Mouse (Mus musculus) forebrain, postnatal 0 days (tissue): ENCODE data around the gene Fut4. TPM values are rescaled to one million over a fixed set of nuclear protein-coding genes. Genes with fewer than 3 reads are reported as not detected.
"Not testable (repeated sequence)": the region's sequence is repeated elsewhere in the genome, so short reads cannot be mapped to it uniquely, and the experiment has no call there.

Experiments
- ATAC-seq: fragments of 200-750 bp; cut with Nextera tagmentation; 2 replicates; pipeline ENCODE4 v1.8.0; 2017; ENCODE audit warnings: mild to moderate bottlenecking, moderate library complexity
- DNase-seq: peaks from one replicate; pipeline ENCODE4 v3.0.0-alpha.2; 2015
- H3K27ac ChIP-seq: fragments of 300-500 bp; sonication (generic); 2 replicates; pipeline ENCODE4 v1.5.1; 2014; ENCODE audit warnings: low read depth, mild to moderate bottlenecking, antibody characterized with exemption, low read length, moderate library complexity, mixed read lengths
- H3K27me3 ChIP-seq: fragments of 300-500 bp; sonication (generic); 2 replicates; pipeline ENCODE4 v1.6.1; 2014; ENCODE audit warnings: mild to moderate bottlenecking, low read length, mixed read lengths; ENCODE audit not compliant: insufficient read depth
- H3K36me3 ChIP-seq: fragments of 300-500 bp; sonication (generic); 2 replicates; pipeline ENCODE4 v1.6.1; 2014; ENCODE audit warnings: mild to moderate bottlenecking, moderate library complexity; ENCODE audit not compliant: insufficient read depth
- H3K4me1 ChIP-seq: fragments of 300-500 bp; sonication (generic); 2 replicates; pipeline ENCODE4 v1.6.1; 2014; ENCODE audit warnings: antibody characterized with exemption; ENCODE audit not compliant: insufficient read depth
- H3K4me2 ChIP-seq: fragments of 300-500 bp; sonication (generic); 2 replicates; pipeline ENCODE4 v1.6.1; 2014; ENCODE audit warnings: low read depth, mild to moderate bottlenecking, moderate library complexity
- H3K4me3 ChIP-seq: fragments of 300-500 bp; sonication (generic); 2 replicates; pipeline ENCODE4 v1.5.1; 2014; ENCODE audit warnings: low read depth, low read length, mixed read lengths
- H3K9ac ChIP-seq: fragments of 300-500 bp; sonication (generic); 2 replicates; pipeline ENCODE4 v1.6.1; 2014; ENCODE audit warnings: mild to moderate bottlenecking
- H3K9me3 ChIP-seq: fragments of 300-500 bp; sonication (generic); 2 replicates; pipeline ENCODE4 v1.6.1; 2016; ENCODE audit warnings: low read length
- CTCF ChIP-seq: sonication (generic); IDR thresholded peaks from 2 replicates; pipeline ENCODE4 v1.5.1; 2016; ENCODE audit warnings: antibody characterized with exemption, control low read depth, low read depth
- WGBS: fragments of 180-500 bp; shearing (Covaris S2); extraction: QIAGEN DNeasy Blood & Tissue Kit; methylation state at CpG from one replicate; pipeline ENCODE4 v1.1.7; 2014; 5-methylcytosine and 5-hydroxymethylcytosine counted together
- polyA plus RNA-seq: library from polyadenylated mRNA; unstranded; fragments of >200 nt; fragmentation: Nextera tagmentation; extraction: Ambion mirVana; gene quantifications from 2 replicates; pipeline ENCODE4 v1.2.1, GENCODE M21; 2015
- total RNA-seq: library from RNA; depleted of rRNA; stranded (reverse); fragments of >200 nt; gene quantifications from 2 replicates; pipeline ENCODE4 v1.2.3, GENCODE M21; 2014; rRNA removed

Gene Fut4
- total and polyA plus RNA-seq, 2 experiments from 2014 or later = 0.54 to 2.3 TPM

GRCm38 (mm10) chr9:14715258-14715657, 36.9 kb downstream of the Fut4 start:
- Histone ChIP-seq H3K36me3 (no peaks in the 10 kb centered on the region), H3K9me3 (no peaks in the 10 kb centered on the region), H3K27ac (no peak overlapping the region), H3K4me1 (no peaks in the 10 kb centered on the region), H3K4me3 (no peak overlapping the region), H3K27me3 (no peaks in the 10 kb centered on the region), H3K9ac (no peak overlapping the region), H3K4me2 (no peak overlapping the region)
- ATAC-seq = no peak
- no peak for DNase-seq
- no peak for TF ChIP-seq CTCF
- WGBS = 88% methylated on average over 15 of the region's 15 CpGs

GRCm38 (mm10) chr9:14710910-14711309, 41.3 kb downstream of the Fut4 start:
- TF ChIP-seq CTCF = no peak
- H3K9me3 ChIP-seq = no peaks in the 10 kb centered on the region
- H3K36me3 ChIP-seq = no peaks in the 10 kb centered on the region
- DNase-seq (no peak), ATAC-seq (no peak)
- no peak overlapping the region for H3K9ac ChIP-seq
- H3K4me3 ChIP-seq = no peak overlapping the region
- H3K4me2 ChIP-seq = no peak overlapping the region
- 91% methylated on average over 3 of the region's 3 CpGs for WGBS
- no peaks in the 10 kb centered on the region for H3K27me3 ChIP-seq
- no peaks in the 10 kb centered on the region for H3K4me1 ChIP-seq
- no peak overlapping the region for H3K27ac ChIP-seq

GRCm38 (mm10) chr9:14705321-14706162, 46.7 kb downstream of the Fut4 start:
- DNase-seq (peak; percentile 63), ATAC-seq (peak; percentile 83)
- Histone ChIP-seq H3K9me3 (no peaks in the 10 kb centered on the region), H3K9ac (no peak overlapping the region), H3K27ac (no peak overlapping the region), H3K4me3 (no peak overlapping the region), H3K4me1 (no peaks in the 10 kb centered on the region), H3K27me3 (no peaks in the 10 kb centered on the region), H3K4me2 (no peak overlapping the region), H3K36me3 (no peaks in the 10 kb centered on the region)
- WGBS = 56% methylated on average over 13 of the region's 13 CpGs
- no peak for TF ChIP-seq CTCF

- H3K4me3 ChIP-seq, H3K9me3 ChIP-seq, H3K27me3 ChIP-seq, DNase-seq, H3K9ac ChIP-seq, H3K36me3 ChIP-seq, ATAC-seq, H3K4me2 ChIP-seq, H3K27ac ChIP-seq, H3K4me1 ChIP-seq: not testable (repeated sequence)
- TF ChIP-seq CTCF = peak; percentile 23
- 97% methylated on average over 1 of the region's 1 CpGs for WGBS
Measured at GRCm38 (mm10) chr9:14700795-14701194, 51.4 kb downstream of the Fut4 start.

- Histone ChIP-seq H3K4me2 (no peak overlapping the region), H3K4me3 (no peak overlapping the region), H3K27me3 (no peaks in the 10 kb centered on the region), H3K9me3 (no peaks in the 10 kb centered on the region), H3K4me1 (no peaks in the 10 kb centered on the region), H3K9ac (no peak overlapping the region), H3K27ac (no peak overlapping the region), H3K36me3 (no peaks in the 10 kb centered on the region)
- TF ChIP-seq CTCF = no peak
- ATAC-seq (peak; percentile 13; the same call in 1 of the 2 replicates), DNase-seq (no peak)
- 51% methylated on average over 7 of the region's 7 CpGs for WGBS
Measured at GRCm38 (mm10) chr9:14699288-14699640, 52.9 kb downstream of the Fut4 start.

- peak; percentile 98 for TF ChIP-seq CTCF
- no peak overlapping the region for H3K9ac ChIP-seq
- peak; percentile 97 for ATAC-seq
- no peaks in the 10 kb centered on the region for H3K9me3 ChIP-seq
- H3K4me2 ChIP-seq = no peak overlapping the region
- H3K4me1 ChIP-seq = no peaks in the 10 kb centered on the region
- no peak overlapping the region for H3K27ac ChIP-seq
- no peaks in the 10 kb centered on the region for H3K36me3 ChIP-seq
- H3K4me3 ChIP-seq = no peak overlapping the region
- no peaks in the 10 kb centered on the region for H3K27me3 ChIP-seq
- 49% methylated on average over 12 of the region's 12 CpGs for WGBS
- DNase-seq = peak; percentile 95
Measured at GRCm38 (mm10) chr9:14698582-14699287, 53.5 kb downstream of the Fut4 start.

Other genes starting within 250 kb of the Fut4 start
- gene Amotl1, start 107.3 kb downstream of the Fut4 start, total RNA-seq = 21.8 and 31.4 TPM in 2 replicates
- gene Amotl1, start 107.3 kb downstream of the Fut4 start, polyA plus RNA-seq = 3.1 and 5.2 TPM in 2 replicates
- gene Piwil4, start 11.7 kb downstream of the Fut4 start, total RNA-seq = 0.23 and 0.29 TPM in 2 replicates
- gene Piwil4, start 11.7 kb downstream of the Fut4 start, polyA plus RNA-seq = 0.11 and 0.18 TPM in 2 replicates
- gene 1700012B09Rik, start 18.6 kb upstream of the Fut4 start, total RNA-seq = 1.00 and 2.5 TPM in 2 replicates
- 6.1 and 8.8 TPM in 2 replicates for gene 1700012B09Rik, start 18.6 kb upstream of the Fut4 start, polyA plus RNA-seq
- 9.8 and 11.8 TPM in 2 replicates for gene Mre11a, start 32.3 kb upstream of the Fut4 start, total RNA-seq
- 6.6 and 8.9 TPM in 2 replicates for gene Mre11a, start 32.3 kb upstream of the Fut4 start, polyA plus RNA-seq
- gene Ankrd49, start 32.5 kb upstream of the Fut4 start, total RNA-seq = 24.8 and 31.3 TPM in 2 replicates
- 33.8 and 39.5 TPM in 2 replicates for gene Ankrd49, start 32.5 kb upstream of the Fut4 start, polyA plus RNA-seq
- gene Gpr83, start 107.8 kb upstream of the Fut4 start, total RNA-seq = 1.8 and 4.0 TPM in 2 replicates
- 2.6 and 2.7 TPM in 2 replicates for gene Gpr83, start 107.8 kb upstream of the Fut4 start, polyA plus RNA-seq
- not detected in 2 replicates for gene Izumo1r, start 151.6 kb upstream of the Fut4 start, total RNA-seq
- gene Izumo1r, start 151.6 kb upstream of the Fut4 start, polyA plus RNA-seq = not detected in 2 replicates